Mouse (Mus musculus) ovary, postnatal 10 days (tissue): ENCODE data around the gene Tasp1.
"Not testable (repeated sequence)": the region's sequence is repeated elsewhere in the genome, so short reads cannot be mapped to it uniquely, and the experiment has no call there.

Experiments used
- DNase-seq: peaks from one replicate; pipeline ENCODE4 v3.0.0; 2022; ENCODE audit warnings: low spot score

Tasp1 gene

GRCm38 (mm10) chr2:139883581-139884263, 182.9 kb downstream of the Tasp1 start:
- no peak for DNase-seq

- DNase-seq: no peak
Observed at GRCm38 (mm10) chr2:139878052-139878621, 188.5 kb downstream of the Tasp1 start.

DNA sequence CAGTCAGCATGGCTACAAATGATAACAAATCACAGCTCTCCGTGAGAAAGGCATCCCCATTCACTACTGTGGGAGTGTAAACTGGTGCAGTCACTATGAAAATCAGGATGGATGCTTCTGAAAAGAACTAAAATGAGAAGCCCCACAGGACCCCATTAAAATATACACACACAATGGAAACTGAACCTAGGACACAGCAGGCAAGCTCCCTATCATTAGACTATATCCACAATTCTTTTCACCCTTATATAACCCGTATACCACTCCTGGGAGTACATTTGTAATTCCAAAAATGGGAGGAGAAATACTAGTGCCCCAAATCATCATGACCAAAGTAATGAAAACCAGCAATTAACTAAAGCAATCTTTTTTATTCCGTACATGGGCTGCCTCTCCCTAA, 190.7 kb downstream of the Tasp1 start:
- DNase-seq: no peak

GRCm38 (mm10) chr2:139874173-139874572, 192.4 kb downstream of the Tasp1 start:
- no peak for DNase-seq

DNA sequence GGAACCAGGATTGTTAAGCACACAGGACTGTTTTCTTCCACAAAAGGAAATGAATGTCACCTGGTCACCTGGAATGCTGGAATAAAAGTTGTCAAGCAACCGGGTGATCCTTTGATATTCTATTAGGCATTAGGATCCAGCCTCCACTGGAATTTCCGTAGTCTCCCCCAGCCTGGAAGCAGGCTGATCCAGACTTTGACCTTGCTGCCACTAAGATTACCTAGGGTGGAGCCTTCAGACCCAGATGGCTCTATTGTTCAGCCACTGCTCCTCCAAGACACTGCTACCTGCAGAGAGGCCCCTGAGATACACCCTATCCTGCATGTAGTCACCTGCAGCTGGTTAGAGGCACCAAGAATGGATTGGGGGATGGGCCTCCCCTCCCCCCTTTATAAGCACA, 192.8 kb downstream of the Tasp1 start:
- DNase-seq: no peak

DNA sequence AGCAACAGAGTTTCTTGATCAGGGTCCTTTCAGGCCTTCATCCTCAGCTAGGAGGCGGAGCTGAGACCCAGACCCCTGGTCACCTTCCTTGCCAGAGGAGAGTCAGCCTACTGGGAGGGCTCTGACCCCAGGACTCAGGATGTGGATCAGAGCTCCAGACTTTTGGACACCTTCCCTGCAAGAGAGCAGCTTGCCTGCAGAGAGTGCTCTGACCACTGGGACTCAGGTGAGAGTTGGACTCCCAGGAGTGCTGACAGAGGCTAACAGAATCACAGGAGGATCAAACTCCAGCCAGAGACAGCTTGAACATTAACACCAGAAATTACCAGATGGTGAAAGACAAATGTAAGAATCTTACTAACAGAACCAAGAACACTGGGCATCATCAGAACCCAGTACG, 197.5 kb downstream of the Tasp1 start:
- DNase-seq: not testable (repeated sequence)

GRCm38 (mm10) chr2:139863396-139863795, 203.2 kb downstream of the Tasp1 start:
- not testable (repeated sequence) for DNase-seq

- no peak for DNase-seq
Observed at GRCm38 (mm10) chr2:139860133-139860494, 206.5 kb downstream of the Tasp1 start.

DNA sequence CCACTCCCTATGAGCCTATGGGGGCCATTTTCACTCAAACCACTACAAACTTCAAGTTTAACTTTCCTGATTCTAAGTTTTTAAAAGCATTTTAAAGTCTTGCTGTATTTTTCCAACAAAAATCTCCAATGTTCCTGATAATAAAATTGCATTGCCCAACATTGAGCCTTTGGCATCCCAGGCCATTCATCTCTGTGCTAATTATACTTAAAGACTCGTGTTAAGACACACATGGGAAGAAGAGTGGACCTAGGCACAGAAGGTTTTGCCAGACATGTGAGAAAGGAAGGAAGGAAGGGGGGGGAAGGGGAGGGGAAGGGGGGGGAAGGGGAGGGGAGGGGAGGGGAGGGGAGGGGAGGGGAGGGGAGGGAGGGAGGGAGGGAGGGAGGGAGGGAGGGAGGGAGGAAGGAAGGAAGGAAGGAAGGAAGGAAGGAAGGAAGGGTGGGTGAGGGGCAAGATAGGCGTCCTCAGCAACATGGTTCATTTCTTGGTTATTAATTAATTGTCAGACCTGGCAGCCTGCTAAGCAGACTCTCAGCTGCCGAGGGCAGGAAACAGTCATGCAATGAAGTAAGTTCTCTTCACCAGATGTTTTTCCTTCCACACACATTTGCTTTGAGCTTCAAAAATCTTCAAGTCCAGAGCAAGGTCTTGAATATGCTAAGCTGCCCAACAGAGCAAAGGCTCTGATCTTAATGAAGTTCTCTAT, 207.0 kb downstream of the Tasp1 start:
- no peak for DNase-seq

- DNase-seq: no peak
Observed at GRCm38 (mm10) chr2:139849621-139850020, 217.0 kb downstream of the Tasp1 start.

DNA sequence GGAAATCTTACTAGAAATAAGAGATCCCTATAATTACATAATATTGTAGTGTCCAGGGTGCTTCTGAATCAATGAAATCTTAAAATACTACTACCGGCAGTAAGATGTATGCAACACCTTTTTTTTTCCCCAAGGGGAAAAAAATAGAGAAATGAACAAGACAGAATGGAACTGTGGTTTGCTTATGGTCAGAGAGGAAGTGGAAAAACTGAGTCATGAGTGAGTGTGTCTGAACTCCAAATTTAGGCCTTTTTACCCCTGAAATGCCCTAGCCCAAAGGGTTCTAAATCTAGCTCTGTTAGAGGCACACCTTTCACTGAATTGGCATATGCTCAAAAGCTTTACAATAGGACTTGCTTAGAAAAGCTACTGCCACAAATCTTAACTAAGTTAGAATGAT, 225.2 kb downstream of the Tasp1 start:
- DNase-seq: no peak

GRCm38 (mm10) chr2:139840941-139841340, 225.7 kb downstream of the Tasp1 start:
- no peak for DNase-seq

GRCm38 (mm10) chr2:139821589-139822378, 244.8 kb downstream of the Tasp1 start:
- no peak for DNase-seq

DNA sequence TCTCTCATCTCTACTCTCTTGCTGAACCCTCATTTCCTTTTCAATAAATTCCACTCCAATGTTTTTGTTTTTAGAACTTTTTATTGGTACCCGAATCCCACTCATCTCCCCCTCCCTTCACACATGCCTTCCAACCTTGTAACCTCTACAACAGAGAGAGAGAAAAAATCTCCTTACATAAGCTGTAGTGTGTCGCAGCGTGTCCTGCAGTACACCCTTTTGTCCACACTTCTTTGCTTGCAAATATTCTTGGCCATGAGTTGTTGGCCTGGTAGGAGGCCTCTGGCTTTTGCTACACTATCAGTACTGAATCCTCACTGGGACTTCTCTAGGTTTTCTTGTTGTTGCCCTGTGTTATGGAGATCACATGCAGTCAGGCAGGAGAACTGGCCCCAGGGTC, 249.3 kb downstream of the Tasp1 start:
- no peak for DNase-seq

- no peak for DNase-seq
Observed at GRCm38 (mm10) chr2:139807887-139808286, 258.7 kb downstream of the Tasp1 start.

- no peak for DNase-seq
Observed at GRCm38 (mm10) chr2:139804041-139804440, 262.6 kb downstream of the Tasp1 start.

- no peak for DNase-seq
Observed at GRCm38 (mm10) chr2:139792345-139793120, 274.1 kb downstream of the Tasp1 start.

DNA sequence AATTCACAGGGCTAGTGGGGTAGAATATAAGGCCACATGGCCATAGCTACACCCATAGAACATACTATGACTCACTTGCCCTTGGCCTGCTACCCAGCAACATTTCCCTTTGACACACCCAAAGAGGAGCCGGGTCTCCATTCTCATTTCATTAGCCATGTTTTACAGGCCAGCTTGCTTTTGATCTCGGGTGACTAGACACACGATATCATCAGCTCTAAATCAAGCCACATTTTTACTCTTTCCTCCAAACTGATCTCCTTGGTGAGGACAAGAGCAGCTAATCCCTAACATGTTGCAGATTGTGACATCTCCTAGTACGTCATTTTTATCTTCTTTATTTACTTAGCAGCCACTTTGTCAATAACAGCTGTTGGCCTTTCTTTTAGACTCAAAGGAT, 277.9 kb downstream of the Tasp1 start:
- DNase-seq: no peak

DNA sequence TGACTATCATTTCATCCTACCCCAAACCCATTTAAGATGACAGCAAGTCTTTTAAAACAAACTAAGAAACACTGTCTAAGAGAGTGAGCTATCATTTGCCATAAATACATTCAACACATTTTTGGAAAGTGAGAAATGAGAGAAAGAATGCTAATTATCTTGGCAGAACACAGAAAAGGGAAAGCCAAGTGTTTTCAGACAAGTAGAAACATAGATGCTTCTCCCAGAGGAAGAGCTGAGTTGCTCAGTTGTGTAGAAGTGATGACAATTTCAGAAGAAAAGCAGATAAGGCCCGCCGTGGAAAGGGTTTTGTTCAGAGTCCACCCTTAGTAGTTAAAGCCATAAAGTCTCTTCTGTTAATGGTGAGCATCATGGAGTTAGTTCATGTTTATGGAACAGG, 281.7 kb downstream of the Tasp1 start:
- no peak for DNase-seq

GRCm38 (mm10) chr2:139784465-139784864, 282.1 kb downstream of the Tasp1 start:
- DNase-seq: no peak
